Mouse (Mus musculus) liver, embryonic 16.5 days (tissue): ENCODE results near the gene Magi2. TPM values are rescaled to one million over a fixed set of nuclear protein-coding genes. Genes with fewer than 3 reads are reported as not detected.

Experiments used
- ATAC-seq: fragments of 200-750 bp; cut with Nextera tagmentation; 2 replicates; pipeline ENCODE4 v1.8.0; 2017; ENCODE audit warnings: low read depth, mild to moderate bottlenecking, moderate number of reproducible peaks, moderate library complexity
- H3K27ac ChIP-seq: fragments of 300-500 bp; sonication (generic); 2 replicates; pipeline ENCODE4 v1.5.1; 2014; ENCODE audit warnings: mild to moderate bottlenecking, low read length
- H3K27me3 ChIP-seq: fragments of 300-500 bp; sonication (generic); 2 replicates; pipeline ENCODE4 v1.6.1; 2014; ENCODE audit warnings: low read depth, low read length, mixed read lengths; ENCODE audit not compliant: control insufficient read depth, insufficient read depth
- H3K36me3 ChIP-seq: fragments of 300-500 bp; sonication (generic); 2 replicates; pipeline ENCODE4 v1.6.1; 2014; ENCODE audit warnings: mild to moderate bottlenecking; ENCODE audit not compliant: control insufficient read depth, insufficient read depth
- H3K4me1 ChIP-seq: fragments of 300-500 bp; sonication (generic); 2 replicates; pipeline ENCODE4 v1.6.1; 2014; ENCODE audit warnings: low read depth, low read length, mixed read lengths; ENCODE audit not compliant: control insufficient read depth
- H3K4me2 ChIP-seq: fragments of 300-500 bp; sonication (generic); 2 replicates; pipeline ENCODE4 v1.6.1; 2014; ENCODE audit warnings: low read depth, low read length, mixed read lengths
- H3K4me3 ChIP-seq: fragments of 300-500 bp; sonication (generic); 2 replicates; pipeline ENCODE4 v1.5.1; 2014; ENCODE audit warnings: low read depth, mild to moderate bottlenecking, low read length
- H3K9ac ChIP-seq: fragments of 300-500 bp; sonication (generic); 2 replicates; pipeline ENCODE4 v1.6.1; 2014; ENCODE audit warnings: low read depth, low read length
- H3K9me3 ChIP-seq: fragments of 300-500 bp; sonication (generic); replicated peaks from 2 replicates; pipeline ENCODE4 v1.6.1; 2016; ENCODE audit warnings: low read length; ENCODE audit not compliant: control insufficient read depth
- WGBS: fragments of 180-500 bp; shearing (Covaris S2); extraction: QIAGEN DNeasy Blood & Tissue Kit; methylation state at CpG from one replicate; pipeline ENCODE4 v1.1.7; 2014; ENCODE audit not compliant: insufficient replicate concordance; 5-methylcytosine and 5-hydroxymethylcytosine counted together
- polyA plus RNA-seq: library from polyadenylated mRNA; unstranded; fragments of >200 nt; fragmentation: Nextera tagmentation; extraction: Ambion mirVana; gene quantifications from 2 replicates; pipeline ENCODE4 v1.2.1, GENCODE M21; 2015

The Magi2 gene
- polyA plus RNA-seq, 1 experiment from 2014 or later = 0.34 TPM

DNA sequence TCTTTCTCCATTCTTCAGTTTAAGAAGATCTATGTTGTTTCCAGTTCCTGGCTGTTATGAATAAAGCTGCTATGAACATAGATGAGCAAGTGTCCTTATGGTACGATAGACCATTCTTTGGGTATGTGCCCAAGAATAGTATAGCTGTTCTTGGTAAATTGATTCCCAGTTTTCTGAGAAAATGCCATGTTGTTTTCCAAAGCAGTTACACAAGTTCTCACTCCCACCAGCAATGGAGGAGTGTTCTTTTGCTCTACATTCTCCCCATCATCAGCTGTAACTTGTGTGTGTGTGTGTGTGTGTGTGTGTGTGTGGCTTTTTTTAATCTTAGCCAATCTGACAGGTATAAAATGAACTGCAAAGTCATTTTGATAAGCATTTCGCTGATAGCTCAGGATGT, 595.7 kb downstream of the Magi2 start:
- H3K27me3 ChIP-seq = no peaks in the 10 kb centered on the region
- H3K9me3 ChIP-seq = no peaks in the 10 kb centered on the region
- WGBS = 48% methylated on average over 2 of the region's 2 CpGs
- H3K4me3 ChIP-seq = no peak overlapping the region
- H3K4me1 ChIP-seq = no peaks in the 10 kb centered on the region
- H3K36me3 ChIP-seq = no peaks in the 10 kb centered on the region
- no peak for ATAC-seq
- no peak overlapping the region for H3K27ac ChIP-seq
- H3K4me2 ChIP-seq = no peak overlapping the region
- no peak overlapping the region for H3K9ac ChIP-seq

GRCm38 (mm10) chr5:19825943-19826342, 599.1 kb downstream of the Magi2 start:
- no peak for ATAC-seq
- Histone ChIP-seq H3K4me2 (no peak overlapping the region), H3K9me3 (no peaks in the 10 kb centered on the region), H3K4me3 (no peak overlapping the region), H3K27ac (no peak overlapping the region), H3K36me3 (no peaks in the 10 kb centered on the region), H3K4me1 (no peaks in the 10 kb centered on the region), H3K9ac (no peak overlapping the region), H3K27me3 (no peaks in the 10 kb centered on the region)
- WGBS = 26% methylated on average over 2 of the region's 2 CpGs

- no peaks in the 10 kb centered on the region for H3K36me3 ChIP-seq
- H3K4me3 ChIP-seq = no peak overlapping the region
- no peak for ATAC-seq
- no peak overlapping the region for H3K27ac ChIP-seq
- H3K4me1 ChIP-seq = no peaks in the 10 kb centered on the region
- H3K9ac ChIP-seq = no peak overlapping the region
- no peaks in the 10 kb centered on the region for H3K27me3 ChIP-seq
- no peak overlapping the region for H3K4me2 ChIP-seq
- H3K9me3 ChIP-seq = no peaks in the 10 kb centered on the region
- WGBS = 62% methylated on average over 2 of the region's 2 CpGs
These were observed 602.5 kb downstream of the Magi2 start for GRCm38 (mm10) chr5:19829341-19829740.

DNA sequence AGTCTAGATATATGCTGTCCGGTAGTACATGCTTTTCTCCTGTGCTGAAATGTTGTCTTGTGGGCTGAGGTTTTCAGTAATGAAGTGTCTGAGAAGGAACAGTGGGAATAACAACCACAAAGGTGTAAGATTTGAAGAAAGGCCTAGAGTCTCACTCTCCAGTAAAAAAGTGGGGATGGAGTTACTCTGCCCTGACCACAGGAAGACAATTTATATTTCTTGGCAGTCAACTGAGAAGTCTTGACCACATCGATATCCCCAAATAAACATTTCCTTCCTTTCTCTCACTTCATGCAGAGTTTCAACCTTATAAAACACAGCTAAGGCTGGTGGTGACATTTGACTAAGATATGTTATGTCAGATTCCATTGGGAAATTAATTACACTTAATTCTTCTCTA, 636.0 kb downstream of the Magi2 start:
- no peak overlapping the region for H3K9ac ChIP-seq
- no peak overlapping the region for H3K4me3 ChIP-seq
- H3K9me3 ChIP-seq = no peaks in the 10 kb centered on the region
- WGBS = 10% methylated on average over 2 of the region's 2 CpGs
- no peaks in the 10 kb centered on the region for H3K27me3 ChIP-seq
- no peaks in the 10 kb centered on the region for H3K36me3 ChIP-seq
- no peak overlapping the region for H3K27ac ChIP-seq
- no peaks in the 10 kb centered on the region for H3K4me1 ChIP-seq
- H3K4me2 ChIP-seq = no peak overlapping the region
- no peak for ATAC-seq

DNA sequence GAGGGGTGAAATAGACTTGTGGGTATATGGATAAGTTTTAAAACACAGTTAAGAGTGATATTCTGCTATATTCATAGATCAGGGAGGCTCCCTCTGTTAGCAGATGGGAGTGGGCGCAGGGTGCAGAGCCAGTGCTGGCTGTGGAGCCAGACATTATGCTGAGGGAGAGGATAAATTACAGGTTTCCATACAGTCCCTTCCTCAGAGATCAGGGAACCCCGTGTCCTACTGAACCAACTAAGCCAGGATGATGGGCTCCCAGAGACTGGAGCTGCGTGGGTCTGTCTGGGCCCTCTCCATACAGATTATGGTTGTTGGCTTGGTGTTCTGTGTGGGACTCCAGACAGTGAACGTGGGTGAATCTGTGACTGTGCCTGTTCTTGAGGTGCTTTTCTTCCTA, 643.6 kb downstream of the Magi2 start:
- no peaks in the 10 kb centered on the region for H3K36me3 ChIP-seq
- no peak overlapping the region for H3K9ac ChIP-seq
- no peak overlapping the region for H3K4me2 ChIP-seq
- WGBS = 54% methylated on average over 4 of the region's 4 CpGs
- H3K4me3 ChIP-seq = no peak overlapping the region
- no peak for ATAC-seq
- no peaks in the 10 kb centered on the region for H3K9me3 ChIP-seq
- no peaks in the 10 kb centered on the region for H3K27me3 ChIP-seq
- no peak overlapping the region for H3K27ac ChIP-seq
- no peaks in the 10 kb centered on the region for H3K4me1 ChIP-seq

DNA sequence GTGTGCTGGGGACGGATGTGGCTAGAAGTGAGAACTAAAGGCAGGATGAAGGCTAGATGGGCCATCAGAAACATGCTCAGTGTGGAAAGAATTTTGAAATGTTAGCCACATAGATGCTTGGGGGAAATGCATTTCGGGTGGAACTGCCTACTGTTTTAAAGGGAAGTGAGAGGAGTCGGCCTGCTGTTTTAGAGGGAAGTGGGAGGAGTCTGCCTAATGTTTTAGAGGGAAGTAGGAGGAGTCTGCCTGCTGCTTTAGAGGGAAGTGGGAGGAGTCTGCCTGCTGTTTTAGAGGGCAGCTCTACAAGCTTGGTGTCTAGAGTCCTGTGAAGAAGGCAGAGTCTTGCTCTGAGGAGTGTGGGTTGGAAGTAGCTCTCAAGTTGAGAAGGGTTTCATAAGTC, 664.9 kb downstream of the Magi2 start:
- H3K4me3 ChIP-seq = no peak overlapping the region
- H3K9me3 ChIP-seq = no peaks in the 10 kb centered on the region
- no peaks in the 10 kb centered on the region for H3K4me1 ChIP-seq
- no peak overlapping the region for H3K27ac ChIP-seq
- 34% methylated on average over 3 of the region's 3 CpGs for WGBS
- no peak overlapping the region for H3K4me2 ChIP-seq
- no peak overlapping the region for H3K9ac ChIP-seq
- H3K36me3 ChIP-seq = no peaks in the 10 kb centered on the region
- H3K27me3 ChIP-seq = no peaks in the 10 kb centered on the region
- ATAC-seq = no peak

GRCm38 (mm10) chr5:19895893-19896292, 669.1 kb downstream of the Magi2 start:
- Histone ChIP-seq H3K36me3 (no peaks in the 10 kb centered on the region), H3K4me1 (no peaks in the 10 kb centered on the region), H3K9me3 (no peaks in the 10 kb centered on the region), H3K9ac (no peak overlapping the region), H3K27ac (no peak overlapping the region), H3K4me2 (no peak overlapping the region), H3K4me3 (no peak overlapping the region), H3K27me3 (no peaks in the 10 kb centered on the region)
- ATAC-seq = no peak
- WGBS = 37% methylated on average over 6 of the region's 6 CpGs

GRCm38 (mm10) chr5:19901625-19902024, 674.8 kb downstream of the Magi2 start:
- Histone ChIP-seq H3K9ac (no peak overlapping the region), H3K36me3 (no peaks in the 10 kb centered on the region), H3K9me3 (no peaks in the 10 kb centered on the region), H3K4me1 (no peaks in the 10 kb centered on the region), H3K4me3 (no peak overlapping the region), H3K27me3 (no peaks in the 10 kb centered on the region), H3K4me2 (no peak overlapping the region), H3K27ac (no peak overlapping the region)
- no peak for ATAC-seq
- WGBS = 48% methylated on average over 8 of the region's 8 CpGs

- H3K9ac ChIP-seq = no peak overlapping the region
- no peak overlapping the region for H3K4me3 ChIP-seq
- H3K36me3 ChIP-seq = no peaks in the 10 kb centered on the region
- no peaks in the 10 kb centered on the region; the same call in none of the 2 replicates for H3K27me3 ChIP-seq
- no peaks in the 10 kb centered on the region for H3K9me3 ChIP-seq
- no peak overlapping the region for H3K4me2 ChIP-seq
- no peak for ATAC-seq
- WGBS = 60% methylated on average over 4 of the region's 4 CpGs
- H3K4me1 ChIP-seq = no peaks in the 10 kb centered on the region
- no peak overlapping the region for H3K27ac ChIP-seq
These were observed 679.8 kb downstream of the Magi2 start for GRCm38 (mm10) chr5:19906636-19907035.
